Mouse (Mus musculus) Patski (cell line): Measurements from ENCODE around the gene Hoxa7. TPM values are rescaled to one million over a fixed set of nuclear protein-coding genes. Genes with fewer than 3 reads are reported as not detected.
A peak's percentile ranks its signal among the peaks of the same experiment; 100 is the strongest.

Source experiments
- ATAC-seq: fragments of 100-300 bp; one replicate; pipeline ENCODE4 v1.8.0; 2021
- CTCF ChIA-PET: fragments of 350-600 bp; sonication (Branson Sonifier 250); formaldehyde crosslinking; loops from one replicate; lab custom pipeline; 2022; ENCODE audit warnings: inconsistent platforms; lab: Charles Lee
- POLR2A ChIA-PET: fragments of 350-600 bp; sonication (Branson Sonifier 250); formaldehyde crosslinking; loops from one replicate; lab custom pipeline; 2022; ENCODE audit warnings: antibody characterized with exemption, inconsistent platforms; lab: Charles Lee
- DNase-seq: peaks from one replicate; pipeline ENCODE4 v3.0.0-alpha.2; 2011; ENCODE audit warnings: low read depth, low spot score
- H3K27me3 ChIP-seq: fragments of 371-371 bp; one replicate; pipeline ENCODE4 v1.5.1; 2021
- CTCF ChIP-seq: fragments of 100-300 bp; IDR thresholded peaks from one replicate; pipeline ENCODE4 v1.5.1; 2021
- in situ Hi-C: fragments of 300-500 bp; cut with MboI; formaldehyde crosslinking; loops from 3 replicates; pipeline ENCODE4 v1.11.1; 2018; ENCODE audit warnings: low pct_unique_long_range_greater_than_20kb, mixed read lengths
- polyA plus RNA-seq: library from polyadenylated mRNA; unstranded; gene quantifications from one replicate; pipeline ENCODE4 v1.2.3, GENCODE M21; 2021

Hoxa7 gene
- polyA plus RNA-seq, 1 experiment from 2014 or later = 51.6 TPM

DNA sequence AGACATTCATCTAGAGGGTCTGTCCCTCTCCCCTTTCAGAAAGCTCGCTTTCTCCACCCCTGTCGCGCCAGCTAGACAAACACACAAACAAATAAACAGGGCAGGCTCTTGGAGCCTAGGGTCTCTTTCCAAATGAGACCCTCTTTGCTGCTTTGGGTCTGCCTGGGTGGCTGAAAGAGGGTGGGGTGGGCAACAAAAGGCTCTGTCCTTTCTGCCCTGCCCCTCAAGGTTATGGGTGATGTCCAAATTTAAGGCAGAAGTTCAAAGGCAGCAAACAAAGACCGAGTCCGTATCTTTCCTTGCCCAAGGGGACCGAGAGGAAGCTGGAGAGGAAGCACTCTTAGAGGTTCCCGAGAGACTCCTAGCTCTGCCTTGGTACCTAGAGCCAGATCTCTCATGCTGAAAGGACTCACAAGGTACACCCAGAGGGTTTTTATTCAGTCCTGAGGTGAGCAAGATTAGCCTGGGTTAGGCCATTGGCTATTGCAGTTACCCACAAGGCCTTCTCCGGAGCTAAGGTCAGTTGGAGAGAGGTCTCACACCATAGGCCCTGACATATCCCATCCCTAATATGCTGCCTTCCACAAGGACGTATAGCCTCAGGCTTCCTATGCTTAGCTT is 19.5 kb upstream of the Hoxa7 start:
- DNase-seq (no peak), ATAC-seq (no peak)
- in situ Hi-C loops = loop anchor here (25.0 kb wide), 1 partner anchor 1254 kb away; no protein-coding TSS in a partner anchor
- ChIA-PET POLR2A (interaction anchor here (0.7 to 37.4 kb wide), 6 partner anchors 11 to 771 kb away, joined by 3 to 778 read pairs (median 5); partner anchors contain the start of genes 5730596B20Rik, Cbx3, Gm28308 and Hnrnpa2b1), CTCF (interaction anchor here (0.7 to 3.4 kb wide), 13 partner anchors 9 to 81 kb away, joined by 3 to 20 read pairs (median 4); partner anchors contain the start of genes Hoxa7 and Hoxa9)
- no peak for TF ChIP-seq CTCF
- H3K27me3 ChIP-seq = no peaks in the 10 kb centered on the region

DNA sequence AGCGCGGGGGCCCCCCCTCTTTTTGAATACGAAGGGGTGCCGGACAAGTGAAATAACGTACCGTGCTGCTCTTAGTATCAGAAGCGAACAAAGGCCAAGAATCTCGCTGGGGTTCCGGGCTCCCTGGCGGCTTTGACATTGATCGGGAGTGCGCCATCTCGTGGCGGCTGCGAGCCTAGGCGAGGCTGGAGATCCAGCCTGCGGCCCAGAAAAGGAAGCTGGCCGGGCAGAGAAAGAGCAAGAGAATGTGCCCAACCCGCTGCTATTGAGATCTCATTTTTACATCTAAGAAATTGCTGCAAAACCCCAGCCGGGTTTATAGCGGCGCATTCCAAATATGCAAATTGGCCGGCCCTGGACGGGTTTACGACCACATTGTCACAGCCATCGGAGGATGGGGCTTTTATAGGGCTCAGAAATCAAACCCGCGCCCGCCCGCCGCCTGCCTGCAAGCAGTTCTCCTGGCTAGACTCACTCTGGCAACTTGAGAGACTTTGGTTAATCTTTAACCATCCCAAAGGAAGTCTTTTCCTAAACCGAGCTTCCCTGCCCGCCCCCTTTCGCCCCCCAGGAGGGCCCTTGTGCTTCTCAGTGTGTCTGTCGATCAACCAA is 18.8 kb upstream of the Hoxa7 start, which contains the start of gene Hoxa10:
TSS of gene Hoxa10 (minus strand) at position 466 of the 612 bp plus-strand sequence.
- CTCF ChIA-PET = interaction anchor here (0.7 to 3.4 kb wide), 15 partner anchors 9 to 80 kb away, joined by 3 to 20 read pairs (median 4); partner anchors contain the start of genes Hoxa7 and Hoxa9
- no peak for DNase-seq
- POLR2A ChIA-PET = interaction anchor here (0.7 to 37.4 kb wide), 7 partner anchors 12 to 771 kb away, joined by 3 to 778 read pairs (median 4); partner anchors contain the start of genes 5730596B20Rik, Cbx3, Gm28308 and Hnrnpa2b1
- in situ Hi-C loops = loop anchor here (25.0 kb wide), 1 partner anchor 1253 kb away; no protein-coding TSS in a partner anchor
- peak; percentile 59 for ATAC-seq
- H3K27me3 ChIP-seq = no peaks in the 10 kb centered on the region
- TF ChIP-seq CTCF = no peak

DNA sequence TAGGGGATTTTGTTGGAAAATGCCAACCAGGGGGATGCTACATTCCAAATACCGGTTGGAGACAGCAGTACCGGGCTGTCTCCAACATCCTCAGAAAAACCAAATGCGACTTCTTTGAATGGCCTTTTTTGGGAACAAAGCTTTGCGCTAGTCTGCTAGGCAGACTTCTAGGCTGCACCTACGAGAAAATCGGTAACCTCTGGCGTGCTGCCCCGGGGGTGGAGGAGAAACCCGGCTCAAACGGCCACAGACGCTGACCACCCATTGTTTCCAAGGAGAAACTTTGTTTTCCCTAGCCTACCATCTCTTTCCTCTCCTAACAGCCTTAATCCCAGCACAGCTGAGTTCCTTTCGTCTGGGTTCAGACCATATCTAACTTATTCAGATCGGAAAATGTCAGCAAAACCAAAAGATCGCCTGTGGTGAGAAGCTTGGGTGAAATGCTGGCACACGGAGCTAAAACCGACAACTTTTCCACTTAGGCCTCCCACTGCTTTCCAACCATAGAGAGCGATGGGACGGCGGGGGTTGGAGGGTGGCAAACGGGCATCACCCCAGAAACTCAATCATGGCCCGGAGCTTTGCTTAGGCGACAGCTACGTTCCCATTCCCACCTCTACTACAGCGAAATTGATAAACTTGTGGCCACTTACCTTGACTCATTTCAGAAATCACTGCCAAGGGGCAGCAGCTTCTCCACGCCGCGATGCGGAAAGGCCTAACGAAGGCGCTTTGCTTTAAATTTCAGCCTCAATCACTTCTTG is 18.2 kb upstream of the Hoxa7 start:
- DNase-seq (no peak), ATAC-seq (no peak)
- in situ Hi-C loops = loop anchor here (25.0 kb wide), 1 partner anchor 1253 kb away; no protein-coding TSS in a partner anchor
- H3K27me3 ChIP-seq = no peaks in the 10 kb centered on the region
- POLR2A ChIA-PET = interaction anchor here (1.3 to 37.4 kb wide), 6 partner anchors 7 to 599 kb away, joined by 3 to 778 read pairs (median 6); partner anchors contain the start of genes 5730596B20Rik, Gm28308, Hoxa3 and Hoxa5
- TF ChIP-seq CTCF = no peak
- CTCF ChIA-PET = interaction anchor here (1.0 to 3.4 kb wide), 10 partner anchors 10 to 56 kb away, joined by 3 to 20 read pairs (median 4); partner anchors contain the start of genes Hoxa7 and Hoxa9

DNA sequence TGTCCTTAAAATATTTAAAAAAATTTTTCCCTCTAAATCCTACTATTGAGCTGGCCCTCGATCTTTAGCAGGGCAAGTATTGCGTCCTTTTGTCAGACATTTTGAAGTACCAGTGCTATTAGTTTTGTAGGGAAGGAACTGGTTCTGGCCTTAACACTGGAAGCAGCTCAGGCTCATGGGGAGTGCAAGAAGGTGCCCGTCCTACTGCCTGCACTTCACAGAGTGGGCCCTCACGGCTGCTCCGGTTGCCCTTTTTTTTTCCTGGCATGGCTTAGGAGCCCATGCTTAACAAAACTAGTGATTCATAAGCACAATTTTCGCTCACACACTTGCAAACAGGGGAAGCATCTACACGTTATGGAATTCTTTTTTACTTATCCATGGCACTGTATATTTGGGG is 17.3 kb upstream of the Hoxa7 start:
- CTCF ChIA-PET = interaction anchor here (1.4 to 3.4 kb wide), 5 partner anchors 9 to 236 kb away, joined by 3 to 20 read pairs (median 5); partner anchors contain the start of genes Hoxa7 and Hoxa9
- DNase-seq (no peak), ATAC-seq (no peak)
- in situ Hi-C loops = loop anchor here (25.0 kb wide), 1 partner anchor 1252 kb away; no protein-coding TSS in a partner anchor
- TF ChIP-seq CTCF = no peak
- no peaks in the 10 kb centered on the region for H3K27me3 ChIP-seq
- POLR2A ChIA-PET = interaction anchor here (1.4 to 37.4 kb wide), 4 partner anchors 8 to 61 kb away, joined by 4 to 778 read pairs (median 192); partner anchors contain the start of genes 5730596B20Rik, Gm28308, Hoxa3 and Hoxa5

DNA sequence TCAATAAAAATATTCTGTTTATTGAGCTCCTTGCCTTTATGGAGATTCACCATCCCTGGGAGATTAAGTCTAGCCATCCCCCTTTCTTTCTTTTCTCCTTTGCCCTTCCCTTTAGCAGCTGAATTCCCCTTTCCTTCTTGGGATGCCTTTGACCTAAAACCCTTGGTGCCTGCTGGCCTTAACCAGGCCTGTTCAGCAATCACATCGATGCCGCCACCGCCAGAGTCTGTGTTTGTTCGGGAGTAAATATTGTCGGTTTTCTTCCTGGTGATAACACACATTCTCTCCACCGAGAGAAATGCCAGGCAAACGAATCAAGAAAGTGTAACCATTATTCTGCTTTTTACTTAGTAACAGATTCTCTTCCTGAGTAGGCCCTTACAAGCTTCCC is 16.5 kb upstream of the Hoxa7 start:
- CTCF ChIA-PET = interaction anchor here (1.0 to 3.4 kb wide), 6 partner anchors 8 to 237 kb away, joined by 3 to 20 read pairs (median 5); partner anchors contain the start of genes Hoxa7 and Hoxa9
- DNase-seq = no peak
- in situ Hi-C loops = loop anchor here (25.0 kb wide), 1 partner anchor 1251 kb away; no protein-coding TSS in a partner anchor
- no peaks in the 10 kb centered on the region for H3K27me3 ChIP-seq
- no peak for TF ChIP-seq CTCF
- ATAC-seq = no peak
- POLR2A ChIA-PET = interaction anchor here (0.7 to 37.4 kb wide), 4 partner anchors 9 to 1485 kb away, joined by 3 to 778 read pairs (median 192); partner anchors contain the start of genes 5730596B20Rik, Gm28308, Hoxa3 and Hoxa6

DNA sequence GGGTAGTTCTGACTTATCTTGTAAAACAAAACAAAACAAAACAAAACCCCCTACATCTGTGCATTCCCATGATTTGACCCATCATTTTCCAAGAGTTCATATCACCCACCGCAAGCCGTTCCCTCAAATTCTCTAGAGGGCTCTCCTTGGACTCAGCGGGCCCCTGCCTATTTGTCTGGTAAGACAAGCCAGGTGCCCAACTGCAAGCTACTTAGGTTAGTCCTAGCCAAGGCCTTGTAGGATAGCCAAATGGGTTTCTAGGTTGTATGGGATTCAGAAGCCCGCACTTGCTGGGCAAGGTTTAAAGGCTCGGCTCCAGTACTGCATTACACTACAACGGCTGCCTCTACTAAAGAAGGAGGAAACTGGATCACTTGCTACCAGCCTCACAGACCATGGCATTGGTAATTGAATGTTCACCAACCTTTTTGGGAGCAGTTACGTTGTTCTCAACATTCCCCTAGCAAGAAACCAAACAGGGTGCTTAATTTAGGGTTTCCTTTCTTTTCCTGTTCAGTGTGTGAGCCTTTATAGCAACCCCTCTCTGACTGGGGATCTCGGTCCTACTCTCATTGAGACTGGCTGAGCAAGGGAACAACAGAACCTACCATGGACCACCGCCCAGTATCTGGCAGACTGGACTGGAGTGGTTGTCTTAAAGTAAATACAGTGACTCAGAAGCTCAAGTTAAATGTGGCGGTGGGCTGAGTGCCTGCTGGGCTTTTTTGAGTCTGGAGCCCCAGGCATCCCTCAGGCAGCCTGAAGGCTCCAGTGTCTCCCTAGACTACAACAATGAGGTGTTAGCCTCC is 15.9 kb upstream of the Hoxa7 start:
- DNase-seq (no peak), ATAC-seq (no peak)
- in situ Hi-C loops = loop anchor here (25.0 kb wide), 1 partner anchor 1250 kb away; no protein-coding TSS in a partner anchor
- no peak for TF ChIP-seq CTCF
- H3K27me3 ChIP-seq = no peaks in the 10 kb centered on the region
- ChIA-PET CTCF (interaction anchor here (1.0 to 3.4 kb wide), 8 partner anchors 7 to 236 kb away, joined by 4 to 20 read pairs (median 8); partner anchors contain the start of genes Gm28308, Hoxa3, Hoxa7 and Hoxa9), POLR2A (interaction anchor here (0.7 to 37.4 kb wide), 6 partner anchors 1 to 1485 kb away, joined by 3 to 778 read pairs (median 192); partner anchors contain the start of genes 5730596B20Rik, Gm28308, Hoxa10 and Hoxa11)

DNA sequence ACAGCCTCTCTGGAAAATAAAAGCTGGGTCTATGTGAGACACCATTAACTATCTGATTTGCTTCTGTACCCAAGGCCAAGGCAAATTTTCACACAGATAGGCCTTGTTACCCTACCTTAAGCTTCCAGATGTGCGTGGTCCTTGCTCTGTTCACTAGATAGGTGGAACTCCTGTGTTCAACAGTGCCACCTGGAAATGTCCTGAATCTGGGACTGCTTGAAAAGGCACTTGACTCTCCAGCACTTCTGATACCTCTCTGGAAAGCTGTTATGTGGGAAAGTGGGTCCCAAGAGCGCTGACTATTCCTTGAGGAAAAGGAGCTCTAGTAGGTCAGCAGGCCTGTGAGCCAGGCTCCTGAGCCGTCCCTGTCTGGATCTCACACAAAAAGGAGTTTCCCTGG is 15.2 kb upstream of the Hoxa7 start:
- no peaks in the 10 kb centered on the region for H3K27me3 ChIP-seq
- DNase-seq (no peak), ATAC-seq (no peak)
- POLR2A ChIA-PET = interaction anchor here (1.0 to 37.4 kb wide), 4 partner anchors 2 to 233 kb away, joined by 3 to 778 read pairs (median 578); partner anchors contain the start of genes 5730596B20Rik, Gm28308, Hoxa10 and Hoxa11
- TF ChIP-seq CTCF = no peak
- CTCF ChIA-PET = interaction anchor here (1.6 to 2.3 kb wide), 3 partner anchors 16 to 22 kb away, joined by 4 to 18 read pairs (median 11); partner anchors contain the start of genes Gm28308, Hoxa3 and Hoxa7
- in situ Hi-C loops = loop anchor here (25.0 kb wide), 1 partner anchor 1250 kb away; no protein-coding TSS in a partner anchor

DNA sequence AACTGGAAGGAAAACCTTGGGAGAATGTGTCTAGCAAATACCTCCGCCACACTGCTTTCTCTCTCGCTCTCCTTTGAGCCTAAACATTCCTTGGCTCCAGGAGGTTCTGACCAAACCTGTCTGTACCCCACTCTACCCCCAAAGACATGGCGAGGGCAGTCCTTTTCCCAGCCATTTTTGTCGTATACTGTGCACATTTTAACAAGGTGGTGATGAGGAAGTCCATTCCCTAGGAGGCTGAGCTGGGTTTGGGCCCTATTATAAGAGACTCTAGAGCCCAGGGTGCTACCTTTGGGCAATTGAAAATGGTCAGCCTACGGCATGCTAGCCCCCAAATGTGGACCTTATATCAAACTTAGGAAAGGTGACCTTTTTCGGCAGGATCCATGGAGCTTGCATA is 14.2 kb upstream of the Hoxa7 start:
- no peak for ATAC-seq
- DNase-seq = no peak
- CTCF ChIA-PET = interaction anchor here (0.9 to 2.3 kb wide), 6 partner anchors 9 to 61 kb away, joined by 3 to 18 read pairs (median 4); partner anchors contain the start of genes Gm28308, Hoxa11, Hoxa3 and Hoxa7
- no peak for TF ChIP-seq CTCF
- in situ Hi-C loops = loop anchor here (25.0 kb wide), 1 partner anchor 1249 kb away; no protein-coding TSS in a partner anchor
- POLR2A ChIA-PET = interaction anchor here (21.2 to 37.4 kb wide), 3 partner anchors 3 to 58 kb away, joined by 378 to 778 read pairs (median 778); partner anchors contain the start of genes 5730596B20Rik, Gm28308, Hoxa10 and Hoxa11
- no peaks in the 10 kb centered on the region for H3K27me3 ChIP-seq
